Mouse (Mus musculus) megakaryocyte, embryonic 14.5 days (primary cell): ENCODE data around the gene Btaf1. TPM values are rescaled to one million over a fixed set of nuclear protein-coding genes. Genes with fewer than 3 reads are reported as not detected.

Experiments used
- H3K27me3 ChIP-seq: replicated peaks from 2 replicates; pipeline ENCODE3; 2012; ENCODE audit warnings: inconsistent platforms
- H3K36me3 ChIP-seq: replicated peaks from 2 replicates; pipeline ENCODE3; 2012; ENCODE audit warnings: low read length, inconsistent platforms, mixed read lengths
- H3K4me1 ChIP-seq: 2 replicates; pipeline ENCODE4 v1.6.1; 2012; ENCODE audit warnings: inconsistent platforms
- H3K4me3 ChIP-seq: replicated peaks from 2 replicates; pipeline ENCODE3; 2012; ENCODE audit warnings: moderate library complexity, mild to moderate bottlenecking, inconsistent platforms
- H3K9me3 ChIP-seq: 2 replicates; pipeline ENCODE4 v1.6.1; 2012; ENCODE audit warnings: inconsistent platforms
- FLI1 ChIP-seq: IDR thresholded peaks from 2 replicates; pipeline ENCODE4 v1.6.1; 2012; ENCODE audit warnings: low read length, inconsistent platforms, mixed read lengths
- GATA1 ChIP-seq: IDR thresholded peaks from 3 replicates; pipeline ENCODE4 v1.6.1; 2012; ENCODE audit warnings: mixed read lengths, low read length, inconsistent platforms, borderline replicate concordance
- polyA plus RNA-seq: library from polyadenylated mRNA; stranded (reverse); fragments of >175 nt; gene quantifications from 2 replicates; pipeline ENCODE4 v1.2.3, GENCODE M21; 2012; ENCODE audit warnings: low replicate concordance; ENCODE audit not compliant: insufficient read depth

Gene Btaf1
- polyA plus RNA-seq, 1 experiment: 0.32 TPM

- H3K4me1 ChIP-seq: peaks cover 29% of the 10 kb centered on the region
- no peaks in the 10 kb centered on the region for H3K36me3 ChIP-seq
- TF ChIP-seq GATA1: no peak
- no peak for TF ChIP-seq FLI1
- H3K4me3 ChIP-seq: no peak overlapping the region
- peaks cover 4% of the 10 kb centered on the region for H3K27me3 ChIP-seq
- no peaks in the 10 kb centered on the region for H3K9me3 ChIP-seq
Observed at GRCm38 (mm10) chr19:36922015-36922414, 3.9 kb upstream of the Btaf1 start.

DNA sequence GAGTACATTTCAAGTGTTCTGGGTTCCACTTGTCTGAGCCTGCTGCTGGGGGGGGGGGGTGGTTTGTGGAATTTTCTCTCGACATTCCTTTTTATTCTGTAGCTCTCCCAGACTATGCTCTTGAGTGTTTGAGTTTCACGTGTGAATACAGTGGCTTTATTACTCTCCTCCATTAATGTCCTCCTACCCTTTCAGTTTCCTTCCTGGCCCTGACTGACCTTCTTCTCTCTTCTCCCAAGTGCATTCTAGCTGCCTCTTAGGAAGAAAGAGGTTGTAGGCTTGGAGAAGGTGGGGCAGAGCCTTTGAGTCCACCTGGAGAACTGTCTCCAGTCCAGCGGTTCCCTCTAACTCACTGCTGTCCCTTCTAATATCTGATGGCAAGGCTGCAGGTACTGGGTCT is 2.9 kb upstream of the Btaf1 start:
- peaks cover 3% of the 10 kb centered on the region for H3K27me3 ChIP-seq
- H3K4me1 ChIP-seq: peaks cover 35% of the 10 kb centered on the region
- TF ChIP-seq FLI1 (no peak), GATA1 (no peak)
- H3K36me3 ChIP-seq: no peaks in the 10 kb centered on the region
- H3K4me3 ChIP-seq: no peak overlapping the region
- H3K9me3 ChIP-seq: no peaks in the 10 kb centered on the region

GRCm38 (mm10) chr19:36926553-36927236 is 816 bp downstream of the Btaf1 start:
- peak overlapping the region; percentile 96 for H3K4me3 ChIP-seq
- TF ChIP-seq FLI1 (no peak), GATA1 (no peak)
- H3K36me3 ChIP-seq: no peaks in the 10 kb centered on the region
- H3K9me3 ChIP-seq: no peaks in the 10 kb centered on the region
- no peaks in the 10 kb centered on the region for H3K27me3 ChIP-seq
- H3K4me1 ChIP-seq: peaks cover 54% of the 10 kb centered on the region

- Histone ChIP-seq H3K4me3 (peak overlapping the region; percentile 96), H3K4me1 (peaks cover 66% of the 10 kb centered on the region), H3K27me3 (no peaks in the 10 kb centered on the region), H3K9me3 (no peaks in the 10 kb centered on the region), H3K36me3 (no peaks in the 10 kb centered on the region)
- TF ChIP-seq FLI1 (no peak), GATA1 (no peak)
Observed at GRCm38 (mm10) chr19:36927800-36928361, 2.0 kb downstream of the Btaf1 start.

GRCm38 (mm10) chr19:36929816-36930215 is 3.9 kb downstream of the Btaf1 start:
- Histone ChIP-seq H3K27me3 (no peaks in the 10 kb centered on the region), H3K4me1 (peaks cover 64% of the 10 kb centered on the region), H3K36me3 (no peaks in the 10 kb centered on the region), H3K9me3 (no peaks in the 10 kb centered on the region), H3K4me3 (no peak overlapping the region)
- no peak for TF ChIP-seq FLI1
- no peak for TF ChIP-seq GATA1

DNA sequence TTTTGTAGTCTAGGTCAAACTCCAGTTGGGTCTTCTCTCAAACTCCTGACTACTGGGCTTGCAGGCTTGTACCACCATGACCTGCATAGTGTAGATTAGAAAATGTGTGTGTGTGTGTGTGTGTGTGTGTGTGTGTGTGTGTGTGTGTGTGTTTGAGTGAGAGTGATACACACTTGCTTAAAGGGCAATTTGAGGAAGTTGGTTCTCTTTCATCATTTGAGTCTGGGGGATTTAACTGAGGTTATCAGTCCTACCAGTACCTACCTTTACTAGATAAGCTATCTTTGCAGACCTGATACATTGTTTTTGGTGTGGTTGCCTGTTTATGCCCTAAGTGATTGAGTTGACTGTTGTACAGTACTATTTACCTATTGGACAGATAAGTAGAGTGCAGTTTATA is 6.2 kb downstream of the Btaf1 start:
- H3K4me3 ChIP-seq: no peak overlapping the region
- no peaks in the 10 kb centered on the region for H3K9me3 ChIP-seq
- H3K27me3 ChIP-seq: no peaks in the 10 kb centered on the region
- H3K4me1 ChIP-seq: peaks cover 69% of the 10 kb centered on the region
- H3K36me3 ChIP-seq: peaks cover 11% of the 10 kb centered on the region
- TF ChIP-seq FLI1 (no peak), GATA1 (no peak)

DNA sequence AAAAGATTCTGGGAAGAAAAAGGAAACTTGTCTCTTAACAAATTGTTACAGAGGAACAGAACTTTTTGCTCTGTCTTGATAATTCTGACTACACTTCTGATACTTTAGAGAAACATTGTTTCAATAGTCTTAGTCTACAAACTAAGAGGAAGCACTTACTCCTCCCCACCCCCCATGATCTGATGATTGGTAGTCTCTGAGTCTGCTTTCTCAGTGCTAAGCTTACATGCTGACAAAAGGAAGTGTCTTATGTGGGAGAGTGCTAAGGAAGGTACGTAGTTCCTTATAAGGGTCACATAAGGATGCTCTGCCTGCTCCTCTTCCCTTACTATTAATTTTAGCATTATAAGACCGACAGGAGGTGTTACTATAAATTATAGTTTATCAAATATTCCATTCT is 6.7 kb downstream of the Btaf1 start:
- Histone ChIP-seq H3K9me3 (no peaks in the 10 kb centered on the region), H3K36me3 (peaks cover 11% of the 10 kb centered on the region), H3K4me3 (peak overlapping the region; percentile 77), H3K4me1 (peaks cover 66% of the 10 kb centered on the region), H3K27me3 (no peaks in the 10 kb centered on the region)
- no peak for TF ChIP-seq GATA1
- TF ChIP-seq FLI1: no peak

GRCm38 (mm10) chr19:36936285-36936684 is 10.4 kb downstream of the Btaf1 start:
- Histone ChIP-seq H3K27me3 (no peaks in the 10 kb centered on the region), H3K9me3 (peaks cover 3% of the 10 kb centered on the region; the same call in 1 of the 2 replicates), H3K36me3 (peaks cover 16% of the 10 kb centered on the region), H3K4me1 (peaks cover 53% of the 10 kb centered on the region), H3K4me3 (no peak overlapping the region)
- no peak for TF ChIP-seq GATA1
- no peak for TF ChIP-seq FLI1

GRCm38 (mm10) chr19:36938008-36938407 is 12.1 kb downstream of the Btaf1 start:
- H3K4me3 ChIP-seq: no peak overlapping the region
- TF ChIP-seq FLI1: no peak
- no peak for TF ChIP-seq GATA1
- H3K36me3 ChIP-seq: peaks cover 16% of the 10 kb centered on the region
- H3K27me3 ChIP-seq: no peaks in the 10 kb centered on the region
- H3K4me1 ChIP-seq: peaks cover 37% of the 10 kb centered on the region
- H3K9me3 ChIP-seq: peaks cover 3% of the 10 kb centered on the region; the same call in 1 of the 2 replicates

- Histone ChIP-seq H3K27me3 (no peaks in the 10 kb centered on the region), H3K4me1 (peaks cover 33% of the 10 kb centered on the region), H3K36me3 (peaks cover 20% of the 10 kb centered on the region), H3K9me3 (peaks cover 3% of the 10 kb centered on the region; the same call in 1 of the 2 replicates), H3K4me3 (no peak overlapping the region)
- no peak for TF ChIP-seq GATA1
- TF ChIP-seq FLI1: no peak
Observed at GRCm38 (mm10) chr19:36940064-36940463, 14.2 kb downstream of the Btaf1 start.
